Mouse (Mus musculus): ENCODE data around the gene Col1a2.

Gene Col1a2

DNA sequence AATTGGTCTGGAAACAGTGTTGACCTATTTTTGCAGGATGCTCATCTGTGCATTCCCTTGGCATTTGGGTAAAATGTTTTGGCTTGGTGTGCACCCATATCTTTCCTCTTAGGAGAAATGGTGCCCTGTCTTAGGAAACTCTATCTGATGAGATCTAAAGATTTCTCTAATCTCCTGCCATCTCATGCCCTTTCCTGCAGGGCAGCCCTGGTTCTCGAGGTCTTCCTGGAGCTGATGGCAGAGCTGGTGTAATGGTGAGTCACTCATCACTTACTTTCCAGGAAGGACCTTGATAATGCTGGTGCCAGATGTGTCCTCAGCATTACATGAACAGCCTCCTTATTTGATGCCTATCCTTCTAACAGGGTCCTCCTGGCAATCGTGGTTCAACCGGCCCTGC is 16.4 kb downstream of the Col1a2 start:
- no peak for DNase-seq (ENCODE audit: low spot score)

DNA sequence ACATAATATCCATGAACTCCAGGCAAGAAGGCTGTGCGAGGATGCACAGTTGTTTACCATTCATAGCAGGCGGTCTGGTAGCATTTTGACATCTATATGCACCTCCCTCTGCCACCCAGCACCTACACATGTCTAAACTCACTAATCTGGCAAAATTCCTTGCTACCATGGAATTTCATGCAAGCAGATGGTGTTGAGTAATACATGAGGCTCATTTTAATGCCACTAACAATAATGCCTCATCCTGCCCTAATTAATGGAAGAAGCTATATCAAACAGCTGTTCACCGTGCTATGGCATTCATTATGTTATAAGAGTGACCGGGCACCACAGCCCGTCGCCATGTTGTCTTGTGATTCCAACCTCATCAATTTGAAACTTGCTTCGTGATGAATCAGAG is 23.8 kb downstream of the Col1a2 start:
- DNase-seq (ENCODE audit: low spot score), result no peak

DNA sequence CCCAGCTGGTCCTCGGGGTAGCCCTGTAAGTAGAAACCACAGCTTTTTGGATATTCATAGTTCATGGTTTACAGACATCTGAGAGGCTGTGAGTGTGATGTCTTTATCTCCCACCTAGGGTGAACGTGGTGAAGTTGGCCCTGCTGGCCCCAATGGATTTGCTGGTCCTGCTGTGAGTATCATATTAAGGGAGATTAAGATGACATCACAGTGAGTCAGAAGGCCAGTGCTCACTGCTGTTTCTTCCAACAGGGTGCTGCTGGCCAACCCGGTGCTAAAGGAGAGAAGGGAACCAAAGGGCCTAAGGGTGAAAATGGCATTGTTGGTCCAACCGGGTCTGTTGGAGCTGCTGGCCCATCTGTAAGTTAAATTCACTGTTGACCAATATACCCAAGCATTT is 26.4 kb downstream of the Col1a2 start:
- DNase-seq (ENCODE audit: low spot score), result no peak

DNA sequence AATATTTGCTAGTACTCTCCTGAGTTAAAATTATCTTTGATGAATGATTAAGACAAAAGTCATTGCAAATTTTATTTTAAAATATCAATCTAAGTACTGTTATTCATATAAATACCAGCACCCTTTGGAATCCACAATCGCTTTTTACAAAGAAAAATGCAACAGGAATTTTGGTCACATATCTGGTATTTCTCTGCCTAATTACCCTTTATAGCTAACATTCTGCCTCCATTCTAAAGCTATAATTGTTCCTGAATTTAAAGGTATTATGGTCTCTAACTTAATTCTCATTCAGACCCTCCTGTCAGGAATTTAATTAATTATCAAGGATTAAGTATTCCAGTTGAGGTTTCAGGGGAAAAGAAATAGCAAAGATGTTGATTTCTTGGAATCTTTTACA is 28.3 kb downstream of the Col1a2 start:
- no peak for DNase-seq (ENCODE audit: low spot score)

DNA sequence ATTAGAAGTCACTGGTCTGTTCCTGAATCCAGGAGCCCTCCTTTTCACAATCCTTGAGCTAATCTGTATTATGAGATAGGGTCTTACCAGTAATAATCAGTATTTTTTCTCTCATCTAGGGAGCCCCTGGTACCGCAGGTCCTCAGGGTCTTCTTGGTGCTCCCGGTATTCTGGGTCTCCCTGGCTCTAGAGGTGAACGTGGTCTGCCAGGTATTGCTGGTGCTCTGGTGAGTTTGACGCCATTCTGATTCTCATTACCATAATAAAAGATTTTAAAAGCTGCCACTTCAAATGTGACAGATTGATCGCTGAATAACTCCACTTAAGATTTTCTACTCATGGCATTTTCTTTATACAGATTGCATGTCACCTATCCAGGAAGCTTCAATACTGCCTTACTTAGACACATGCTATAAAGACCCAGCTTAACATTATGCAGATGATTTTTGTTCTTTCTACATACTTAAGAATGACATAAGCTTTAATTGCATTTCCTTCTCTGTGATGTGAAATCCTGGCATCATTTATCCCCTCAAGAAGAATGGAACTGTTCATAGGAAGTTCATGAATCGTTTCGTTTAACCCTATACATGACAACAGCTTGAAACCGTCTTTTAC is 30.0 kb downstream of the Col1a2 start:
- DNase-seq (ENCODE audit: low spot score), result no peak

DNA sequence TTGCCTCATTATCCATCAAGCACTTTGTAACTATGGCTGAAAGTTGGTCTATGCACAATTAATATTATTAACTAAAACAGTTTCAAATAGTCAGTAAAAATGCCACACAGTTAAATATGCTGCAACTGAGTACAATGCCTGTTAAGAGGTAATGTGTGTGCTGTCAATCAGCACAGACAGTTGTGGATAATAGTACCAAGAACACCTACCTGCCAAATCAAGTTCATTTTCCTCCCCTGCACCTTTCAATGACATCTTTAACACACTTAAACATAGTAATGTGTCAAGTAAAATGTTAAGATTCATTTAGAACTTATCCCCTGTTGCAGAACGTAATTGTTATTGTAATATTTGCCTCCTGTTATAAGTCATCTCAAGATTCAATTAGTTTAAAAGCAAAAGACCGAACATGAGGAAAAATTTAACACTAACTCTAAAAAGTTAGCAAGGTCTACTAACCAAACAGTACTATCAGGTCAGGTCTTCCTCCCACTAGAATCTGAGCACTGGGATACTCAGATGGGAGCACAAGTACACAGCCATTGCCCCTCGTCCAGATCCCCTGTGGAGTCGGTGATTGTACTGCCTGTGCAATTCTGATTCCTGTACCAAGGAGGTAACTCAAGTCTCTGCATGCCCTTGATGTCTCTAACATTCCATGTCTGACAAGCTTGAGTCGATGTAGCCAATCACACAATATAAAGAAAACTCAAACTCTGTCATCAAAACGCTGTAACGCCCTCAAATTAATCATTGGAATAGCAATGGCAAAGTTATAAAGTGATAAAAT is 37.5 kb downstream of the Col1a2 start:
- DNase-seq (ENCODE audit: low spot score), result no peak

DNA sequence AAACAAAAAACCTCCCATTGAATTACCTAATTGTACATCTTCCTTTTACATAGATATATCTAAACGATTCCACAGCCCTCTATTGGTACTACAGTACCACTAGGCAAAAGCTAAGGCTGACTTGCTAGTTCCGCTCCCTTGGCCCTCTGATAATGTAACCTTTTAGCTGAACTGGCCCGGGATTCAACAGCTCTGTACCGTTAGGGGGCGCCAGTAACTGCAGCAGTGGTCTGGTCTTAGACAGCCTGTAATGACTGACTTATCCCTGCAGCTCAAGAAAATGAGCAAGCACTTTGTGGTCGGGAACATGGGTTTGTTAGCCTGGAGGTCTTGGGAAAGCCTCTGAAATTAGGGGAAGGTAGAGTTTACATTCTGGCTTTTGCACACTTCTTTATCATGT is 39.9 kb downstream of the Col1a2 start:
- peak; percentile 62 for DNase-seq (ENCODE audit: low spot score)

DNA sequence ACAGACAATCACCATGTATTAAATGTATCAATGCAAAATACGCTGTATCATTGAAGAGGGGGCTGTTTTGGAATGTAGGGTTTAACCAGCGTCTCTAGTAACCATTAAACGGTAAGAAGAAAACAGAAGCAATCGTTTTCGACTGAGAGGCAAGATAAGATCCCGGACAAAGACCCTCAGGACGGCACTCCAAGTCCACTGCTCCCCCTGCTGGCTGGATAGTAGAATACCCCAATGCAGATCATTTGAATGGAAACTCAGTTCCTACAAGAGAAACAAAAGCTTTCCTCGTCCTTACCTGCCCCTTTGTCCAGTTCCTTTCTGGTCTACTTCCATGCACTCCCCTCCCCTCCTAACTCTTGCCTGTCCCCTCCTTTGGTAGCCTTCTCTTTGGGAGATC is 41.1 kb downstream of the Col1a2 start:
- DNase-seq (ENCODE audit: low spot score), result peak; percentile 81

DNA sequence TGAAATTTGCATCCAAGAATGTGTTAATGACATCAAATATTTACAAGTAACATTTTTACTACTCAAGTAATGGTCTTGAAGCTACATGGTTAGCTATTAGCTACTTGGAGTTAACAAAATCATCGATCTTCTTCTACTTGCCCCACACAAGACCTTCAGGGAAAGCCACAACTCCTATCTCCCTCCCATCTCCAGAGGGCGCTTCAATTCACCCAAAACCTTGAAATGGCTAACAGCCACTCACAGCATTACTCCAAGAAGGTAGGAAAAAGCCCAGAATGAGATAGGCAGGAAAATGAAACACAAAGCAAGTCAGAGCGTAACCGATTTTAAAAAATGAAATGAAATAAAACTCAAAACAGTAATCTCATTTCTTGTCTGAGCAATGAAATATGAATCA is 44.3 kb downstream of the Col1a2 start:
- peak; percentile 51 for DNase-seq (ENCODE audit: low spot score)

DNA sequence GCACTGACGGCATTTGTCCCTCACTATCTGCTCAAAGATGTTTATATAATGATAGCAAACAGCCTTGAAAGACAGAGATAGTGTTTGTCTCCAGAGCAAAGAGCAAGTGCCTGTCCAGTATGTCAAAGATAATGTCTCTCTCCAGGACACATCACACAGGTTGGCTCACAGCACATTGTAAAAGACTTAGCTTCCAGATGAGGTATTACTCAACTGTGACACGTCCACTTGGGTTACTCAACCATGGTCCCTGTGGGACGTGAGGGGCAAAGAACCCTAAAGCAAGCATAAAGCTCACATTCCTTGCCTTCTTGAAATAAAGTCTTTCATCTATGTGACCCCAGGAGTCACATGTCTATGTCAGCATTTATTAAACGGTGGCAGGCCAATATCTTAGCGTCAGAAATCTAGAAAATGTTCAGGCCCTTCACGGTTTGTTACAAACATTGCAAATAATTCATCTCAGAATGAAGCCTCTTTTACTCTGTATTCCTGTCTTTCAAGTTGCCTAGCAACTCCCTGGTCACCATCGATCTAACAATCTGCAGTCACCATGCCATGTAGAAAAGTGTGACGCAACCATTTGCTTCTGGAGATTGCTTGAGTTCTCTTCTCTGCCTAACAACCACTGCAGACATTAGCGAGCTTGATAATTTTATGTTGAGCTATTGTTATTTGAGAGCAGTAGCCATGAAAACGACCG is 45.4 kb downstream of the Col1a2 start:
- DNase-seq (ENCODE audit: low spot score), result peak; percentile 64

DNA sequence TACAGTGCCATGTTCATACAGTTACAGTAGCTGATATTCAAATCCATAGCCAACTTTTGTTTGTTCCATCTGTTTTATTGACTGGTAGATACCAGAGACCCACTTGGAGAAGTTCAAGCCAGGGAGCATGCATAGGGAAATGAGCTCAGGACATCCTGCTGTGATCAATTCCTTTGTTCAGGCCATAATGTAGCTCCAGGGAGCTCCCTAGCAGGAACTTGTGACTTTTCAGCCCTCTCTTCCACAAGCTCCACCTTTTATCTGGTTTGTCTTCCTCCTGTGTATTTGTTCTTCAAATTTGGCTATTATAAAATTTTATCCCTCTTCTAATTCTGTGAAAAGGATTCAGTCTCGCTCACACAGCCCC is 45.9 kb downstream of the Col1a2 start:
- DNase-seq (ENCODE audit: low spot score), result no peak

DNA sequence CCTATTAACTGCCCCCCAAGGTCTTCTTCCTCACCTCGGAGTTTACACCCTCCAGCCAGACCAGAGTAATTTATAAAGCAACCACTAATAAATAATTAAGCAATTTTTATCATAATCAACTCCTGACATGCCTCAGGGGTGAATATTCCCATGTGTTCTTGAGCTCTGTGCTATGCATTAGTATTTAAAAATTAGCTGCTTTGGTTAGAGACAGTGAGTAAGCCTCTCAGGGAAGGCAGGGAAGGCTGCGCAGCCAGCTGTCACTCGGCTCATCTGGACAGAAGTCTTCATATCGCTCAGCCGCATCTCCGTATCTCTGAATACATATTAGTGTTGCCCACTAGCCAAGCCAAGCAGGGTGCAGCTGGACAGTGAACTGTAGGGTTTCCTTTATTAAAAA is 50.8 kb downstream of the Col1a2 start:
- no peak for DNase-seq (ENCODE audit: low spot score)

DNA sequence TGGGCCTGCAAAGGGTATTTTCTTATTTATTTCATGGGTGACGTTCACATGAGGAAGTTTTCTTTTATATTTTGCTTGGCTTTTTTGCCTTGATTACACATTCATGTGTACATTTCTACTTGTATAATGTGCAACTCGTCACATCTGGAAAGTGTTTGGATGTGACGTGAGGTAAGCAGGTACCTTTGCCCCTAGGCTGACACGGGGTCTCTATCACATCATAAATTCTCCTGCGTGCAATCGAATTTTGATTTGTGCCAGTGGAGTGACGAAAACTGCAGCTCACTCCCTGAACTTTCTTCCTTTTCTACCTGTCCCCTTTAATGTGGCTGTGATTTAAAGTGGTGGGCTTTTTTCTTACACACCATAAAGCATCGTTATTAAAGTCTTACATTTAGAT is 52.5 kb downstream of the Col1a2 start:
- DNase-seq (ENCODE audit: low spot score), result peak; percentile 56

DNA sequence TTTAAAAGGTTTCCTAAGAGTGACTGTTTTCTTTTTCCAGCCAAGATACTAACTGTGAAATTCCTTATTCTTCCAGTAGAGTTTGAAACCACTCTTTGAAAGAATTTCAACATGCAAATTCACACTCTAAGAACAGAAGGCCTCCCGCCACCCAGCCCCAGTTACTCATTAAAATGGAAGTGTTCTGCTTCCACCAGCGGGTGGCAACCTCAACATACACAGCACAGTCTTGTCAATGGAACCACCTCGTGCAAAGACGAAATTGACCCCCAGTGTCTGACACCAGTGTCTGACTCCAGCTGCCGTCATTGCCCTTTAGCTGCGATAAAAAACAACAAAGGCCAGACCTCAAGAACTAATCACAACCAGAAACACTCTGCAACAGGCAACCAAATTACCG is 53.1 kb downstream of the Col1a2 start:
- DNase-seq (ENCODE audit: low spot score), result peak; percentile 92

DNA sequence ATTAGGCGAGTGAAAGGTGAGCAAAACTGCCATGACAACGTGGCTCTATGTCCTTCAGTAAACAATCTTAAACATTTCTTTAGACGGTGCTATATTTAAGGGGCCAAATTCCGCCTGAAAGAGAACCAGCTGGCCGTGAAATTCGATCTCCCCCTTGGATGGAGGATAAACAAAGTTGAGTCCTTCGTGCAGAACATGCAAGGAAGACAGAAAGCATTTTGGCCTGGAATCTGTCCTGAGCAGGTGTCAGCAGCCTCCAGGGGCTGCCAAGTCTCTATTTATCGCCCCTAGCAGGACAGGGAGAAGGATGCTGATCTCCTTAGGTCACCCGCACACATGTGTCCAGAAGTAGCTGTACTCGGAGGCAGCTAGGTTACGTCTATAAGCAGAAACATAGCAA is 56.5 kb downstream of the Col1a2 start:
- DNase-seq (ENCODE audit: low spot score), result peak; percentile 81

DNA sequence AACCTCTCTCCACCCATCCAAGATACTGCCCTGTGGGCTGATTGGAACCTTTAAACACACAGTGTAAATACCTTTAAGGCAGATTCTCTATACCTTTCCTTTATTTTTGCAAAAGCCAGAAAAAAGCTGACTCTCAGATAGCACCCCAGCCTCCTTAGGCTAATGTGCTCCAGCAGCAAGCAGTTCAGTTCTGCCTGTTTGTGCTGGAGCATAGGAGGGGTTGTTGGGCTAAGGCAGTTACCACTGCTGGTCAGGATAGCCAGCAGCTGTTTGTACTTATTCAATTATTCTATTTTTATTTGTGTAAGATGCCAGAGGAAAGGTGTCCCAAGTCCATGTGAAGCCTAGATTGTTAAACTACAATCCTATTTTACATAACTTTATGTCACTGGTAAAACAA is 57.0 kb downstream of the Col1a2 start:
- DNase-seq (ENCODE audit: low spot score), result peak; percentile 51

DNA sequence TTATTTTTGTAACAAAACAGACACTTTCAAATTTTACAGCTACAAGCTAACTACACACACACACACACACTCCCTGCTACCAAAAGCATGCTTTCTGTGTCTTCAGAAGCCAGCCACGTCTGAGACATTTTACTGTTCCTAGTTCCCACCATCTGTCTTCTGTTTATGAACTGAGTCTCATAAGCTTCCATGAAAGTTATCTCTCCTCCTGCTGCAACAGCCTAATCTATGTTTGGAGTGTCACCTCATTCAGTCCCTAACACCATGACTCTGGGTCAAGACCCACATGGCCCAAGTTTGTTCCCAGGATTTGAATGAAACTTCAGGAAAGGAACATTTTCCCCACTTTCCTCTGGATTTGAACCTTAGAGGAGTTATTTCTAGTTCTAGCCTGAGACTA is 57.8 kb downstream of the Col1a2 start:
- no peak for DNase-seq (ENCODE audit: low spot score)

DNA sequence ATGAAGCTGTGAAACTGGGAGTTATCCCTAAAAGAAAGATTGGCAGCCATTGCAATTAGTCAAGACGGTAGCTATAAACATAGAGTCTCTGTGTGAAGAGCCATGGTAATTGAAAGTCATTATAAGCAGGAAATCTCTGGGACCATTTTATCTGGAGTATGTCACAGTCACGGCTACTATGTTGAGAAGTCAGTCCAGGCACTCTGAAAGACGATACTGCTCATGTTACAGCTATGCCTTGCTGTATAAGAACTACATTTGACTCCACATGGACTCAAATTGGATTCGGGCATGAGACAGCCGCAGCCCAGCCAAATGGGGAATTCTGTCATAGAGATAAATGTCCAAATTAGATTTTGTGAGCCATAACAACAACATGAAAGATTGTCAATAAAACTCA is 58.9 kb downstream of the Col1a2 start:
- DNase-seq (ENCODE audit: low spot score), result peak; percentile 40

DNA sequence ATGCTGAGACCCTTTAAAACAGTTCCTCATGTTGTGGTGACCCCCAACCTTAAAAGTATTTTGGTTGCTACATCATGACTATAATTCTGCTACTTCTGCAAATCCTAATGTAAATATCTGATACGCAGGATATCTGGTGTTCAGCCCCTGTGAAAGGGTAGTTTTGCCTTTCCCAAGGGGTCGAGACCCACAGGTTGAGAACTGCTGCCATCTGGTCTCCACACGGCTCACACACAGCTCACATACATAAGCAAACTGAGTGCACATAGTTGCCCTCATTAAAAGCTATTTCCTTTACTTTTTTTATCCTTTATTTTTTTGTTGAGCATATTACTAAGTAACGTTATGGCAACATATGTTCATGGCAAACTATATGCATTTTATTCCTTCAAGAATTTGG is 65.8 kb downstream of the Col1a2 start:
- DNase-seq (ENCODE audit: low spot score), result peak; percentile 70

DNA sequence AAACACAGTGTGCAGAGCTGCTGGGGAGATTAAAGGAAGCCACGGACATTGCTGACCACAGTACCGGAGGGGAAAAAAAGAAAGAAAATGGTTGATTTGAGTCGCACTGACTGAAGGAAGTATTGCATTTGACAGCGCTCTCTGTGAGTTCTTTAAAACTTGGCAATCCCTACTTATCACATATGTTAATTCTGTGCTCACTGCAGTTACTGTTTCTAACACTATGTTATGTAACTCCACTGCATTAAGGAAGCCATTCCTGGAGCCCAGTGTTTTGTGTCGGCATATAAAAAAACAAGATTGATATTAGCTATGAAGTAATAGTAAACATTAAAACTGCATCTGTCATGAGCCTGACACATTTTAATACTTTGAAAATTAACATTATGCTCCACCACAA is 73.1 kb downstream of the Col1a2 start:
- DNase-seq (ENCODE audit: low spot score), result no peak

DNA sequence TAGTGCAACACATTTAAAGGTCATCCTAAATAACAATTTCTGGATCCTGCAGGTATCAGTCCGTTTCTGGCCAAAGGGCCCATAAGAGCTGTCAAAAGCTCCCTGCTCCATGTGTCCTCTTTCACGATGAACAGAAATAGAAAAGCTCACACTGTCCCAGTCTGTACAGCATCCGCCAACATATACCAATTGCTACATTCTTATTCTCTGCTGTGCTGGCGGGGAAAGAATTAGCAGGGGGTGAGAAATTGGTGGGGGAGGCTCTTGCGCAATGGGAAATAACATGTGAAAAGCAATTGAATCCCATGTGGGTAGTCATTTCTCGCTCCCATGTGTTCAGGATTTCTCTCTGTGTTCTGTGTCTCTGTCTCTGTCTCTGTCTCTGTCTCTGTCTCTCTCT is 73.7 kb downstream of the Col1a2 start:
- no peak for DNase-seq (ENCODE audit: low spot score)

DNA sequence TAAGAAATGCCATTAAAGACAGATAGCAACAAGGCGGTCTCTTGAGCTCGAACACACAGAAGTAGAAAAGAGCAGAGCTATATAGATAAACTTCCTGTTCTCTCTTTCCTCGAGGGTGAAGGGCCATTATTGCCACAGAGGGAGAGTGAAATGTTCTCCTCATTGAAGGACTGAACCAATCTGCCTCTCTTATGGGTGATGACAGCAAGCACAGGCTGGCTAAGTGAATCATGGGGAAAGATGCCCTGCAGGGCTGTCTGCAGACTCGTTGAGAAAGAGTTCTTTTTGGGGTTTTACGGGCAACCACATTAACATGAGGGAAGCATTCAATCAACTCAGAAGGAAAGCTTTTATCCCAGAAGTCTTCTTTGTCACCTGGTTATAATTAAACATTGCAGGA is 75.0 kb downstream of the Col1a2 start:
- DNase-seq (ENCODE audit: low spot score), result no peak

DNA sequence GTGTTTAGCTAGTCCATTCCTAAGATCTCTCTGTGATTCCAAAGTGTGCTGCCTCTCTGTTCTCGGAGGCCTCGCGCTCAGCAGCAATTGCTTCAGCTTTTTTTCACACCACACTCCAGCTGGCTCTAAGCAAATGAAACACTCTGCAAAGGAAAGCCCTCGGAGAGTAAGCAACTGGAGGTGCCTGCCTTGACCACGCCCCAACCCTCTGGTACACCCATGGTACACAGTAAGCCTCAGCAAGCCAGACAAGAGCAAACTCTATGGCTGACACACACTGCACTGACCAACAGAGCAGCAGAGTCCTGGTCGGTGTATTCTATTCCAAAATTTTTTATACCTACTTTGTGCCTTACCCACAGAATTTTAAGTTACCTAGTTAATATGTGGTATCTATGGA is 78.9 kb downstream of the Col1a2 start:
- no peak for DNase-seq (ENCODE audit: low spot score)

DNA sequence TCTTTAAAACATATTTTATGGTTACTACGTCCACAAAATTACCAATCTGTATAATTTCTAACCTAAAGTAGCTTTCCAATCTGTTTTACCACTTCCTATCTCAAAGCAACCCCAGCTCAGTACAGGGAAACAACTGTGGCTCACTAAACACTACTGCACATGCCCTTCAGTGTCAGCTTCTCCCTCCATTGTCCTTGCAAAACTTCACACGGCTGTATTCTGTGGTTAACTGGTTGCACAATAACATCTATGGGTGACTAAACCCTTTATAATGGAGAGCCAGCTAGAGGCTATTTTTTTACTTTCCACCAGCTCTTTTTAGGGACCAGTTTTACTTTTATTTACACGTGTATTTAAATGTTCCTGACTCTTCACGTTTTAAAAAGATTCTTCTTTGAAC is 83.3 kb downstream of the Col1a2 start:
- no peak for DNase-seq (ENCODE audit: low spot score)
